Mouse (Mus musculus) stomach, postnatal 0 days (tissue): Measurements from ENCODE around the gene 1700080E11Rik.

Experiments
- CTCF ChIP-seq: IDR thresholded peaks from 2 replicates; pipeline ENCODE4 v1.5.1; 2016; ENCODE audit warnings: antibody characterized with exemption, low read depth, mild to moderate bottlenecking, moderate library complexity
- EP300 ChIP-seq: optimal IDR thresholded peaks from 2 replicates; pipeline ENCODE3; 2016; ENCODE audit warnings: antibody characterized with exemption

- no peak for TF ChIP-seq CTCF
- TF ChIP-seq EP300: no peak
Measured at GRCm38 (mm10) chr9:105144992-105145391, at the start of gene 1700080E11Rik.
